Mouse (Mus musculus) T-helper 17 cell (primary cell): ENCODE results near the gene Cluap1.
"Not testable (repeated sequence)": the region's sequence is repeated elsewhere in the genome, so short reads cannot be mapped to it uniquely, and the experiment has no call there.

Experiments used
- in situ Hi-C, 2 experiments: fragments of 300-600 bp; cut with MboI, MseI; formaldehyde crosslinking; loops; 1 replicate in 1 of 2; 2 replicates in 1 of 2; pipeline ENCODE4 v1.15.1; 2025; ENCODE audit warnings: high pct_unique_total_duplicates in 2 of 2

Cluap1 gene

DNA sequence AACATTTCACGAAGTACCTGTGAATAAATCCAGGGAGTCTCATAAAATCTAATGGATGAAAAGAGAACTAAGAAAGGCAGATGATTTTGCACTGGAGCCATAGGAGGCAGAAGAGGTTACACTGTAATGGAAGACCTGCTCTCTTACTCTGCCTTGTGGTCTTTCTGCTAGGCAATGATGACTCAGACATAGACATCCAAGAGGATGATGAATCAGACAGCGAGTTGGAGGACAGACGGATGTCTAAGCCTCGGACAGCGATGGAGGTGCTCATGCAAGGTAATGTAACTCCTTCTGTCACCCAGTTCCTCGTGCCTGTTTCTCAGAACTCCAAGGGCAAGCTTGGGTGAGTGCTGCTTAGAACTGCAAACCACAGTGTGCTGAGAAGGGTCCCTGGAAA is 24.9 kb downstream of the Cluap1 start:
- in situ Hi-C loops, result no loop called here

- in situ Hi-C loops, result no loop called here
Measured at GRCm38 (mm10) chr16:3934091-3934490, 25.5 kb downstream of the Cluap1 start.

DNA sequence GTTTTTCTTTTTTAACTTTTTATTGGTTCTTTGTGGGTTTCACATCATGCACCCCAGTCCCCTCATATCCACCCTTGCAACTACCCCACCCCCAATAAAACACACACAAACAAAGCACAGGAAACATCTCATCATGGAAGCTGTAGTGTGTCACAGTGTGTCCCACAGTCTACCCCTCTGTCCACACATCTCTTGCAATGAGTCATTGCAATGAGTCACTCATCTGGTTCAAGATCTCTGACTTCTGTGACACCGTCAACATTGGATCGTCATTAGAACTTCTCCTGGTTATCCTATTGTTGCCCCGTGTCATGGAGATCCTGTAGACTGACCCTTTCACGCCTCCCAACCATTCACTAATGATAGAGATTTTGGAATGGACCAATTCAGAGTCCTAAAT is 26.1 kb downstream of the Cluap1 start:
- in situ Hi-C loops, result no loop called here

- in situ Hi-C loops, result no loop called here
Measured at GRCm38 (mm10) chr16:3951141-3951540, 42.5 kb downstream of the Cluap1 start.

GRCm38 (mm10) chr16:3956369-3956768 is 47.8 kb downstream of the Cluap1 start:
- in situ Hi-C loops, result no loop called here

GRCm38 (mm10) chr16:3959261-3959660 is 50.7 kb downstream of the Cluap1 start:
- in situ Hi-C loops, result no loop called here

DNA sequence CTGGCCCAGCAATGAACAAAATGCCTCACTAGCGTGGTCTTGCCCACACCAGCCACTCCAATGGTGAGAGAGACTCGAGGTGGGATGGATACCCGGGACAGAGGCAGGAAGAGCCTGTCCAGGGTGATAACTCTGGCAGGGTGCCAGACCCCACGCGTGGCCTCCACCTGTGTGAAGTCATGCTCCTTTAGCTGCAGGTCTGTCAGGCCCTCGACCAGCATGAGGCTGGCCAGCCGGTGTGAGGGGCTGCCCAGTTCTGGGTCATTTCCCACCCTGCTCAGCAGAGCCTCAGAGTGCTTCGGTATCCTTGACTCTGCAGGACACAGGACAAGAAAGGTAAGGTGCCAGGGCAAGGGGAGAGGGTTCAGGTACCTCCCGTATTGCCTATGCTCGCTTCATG is 56.4 kb downstream of the Cluap1 start:
- in situ Hi-C loops, result no loop called here

GRCm38 (mm10) chr16:3965534-3965933 is 56.9 kb downstream of the Cluap1 start:
- in situ Hi-C loops, result no loop called here

- in situ Hi-C loops, result not testable (repeated sequence)
Measured at GRCm38 (mm10) chr16:3974456-3974855, 65.9 kb downstream of the Cluap1 start.

GRCm38 (mm10) chr16:3975658-3976057 is 67.1 kb downstream of the Cluap1 start:
- in situ Hi-C loops, result no loop called here

DNA sequence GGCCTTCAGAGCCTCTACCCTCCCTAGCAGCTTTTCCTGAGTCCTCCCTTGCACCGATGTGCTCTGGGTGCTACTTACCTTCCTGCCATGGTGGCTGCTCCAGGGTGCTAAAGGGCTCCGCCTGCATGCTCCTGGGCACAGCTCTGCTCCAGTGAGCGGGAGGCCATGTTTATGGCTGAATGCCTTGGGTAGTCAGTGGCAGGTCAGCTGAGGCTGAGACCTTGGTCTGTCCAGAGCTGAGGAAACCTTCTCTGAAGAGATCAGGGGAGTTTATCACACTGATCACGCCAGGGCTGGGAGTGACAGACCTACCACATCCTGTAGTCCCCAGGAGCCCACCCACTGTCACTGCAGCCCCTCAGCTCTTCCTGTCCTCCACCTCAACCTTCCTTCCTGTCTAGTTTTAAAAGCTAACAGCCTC is 67.7 kb downstream of the Cluap1 start, which contains the start of gene Nlrc3:
Gene Nlrc3 (minus strand): TSS at position 382 of the 421 bp plus-strand sequence.
- in situ Hi-C loops, result no loop called here

DNA sequence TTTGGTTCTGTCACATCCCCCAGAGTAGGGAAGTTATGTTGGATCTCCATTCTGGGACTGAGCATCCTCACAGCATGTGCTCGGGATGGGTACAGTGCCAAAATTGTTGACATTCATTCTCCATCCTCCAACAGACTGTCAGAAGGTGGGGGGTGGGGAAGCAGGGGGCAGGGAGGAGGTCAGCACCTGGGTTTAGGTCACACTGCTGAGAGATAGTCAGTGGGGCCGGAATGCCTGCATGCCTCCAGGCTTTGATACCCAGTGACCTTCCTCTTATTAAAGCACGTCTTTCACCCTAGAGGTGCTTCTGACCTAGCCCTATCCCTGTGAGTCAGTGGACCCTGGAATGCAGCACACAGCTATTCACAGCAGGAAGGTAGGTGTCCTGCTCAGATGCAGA is 68.1 kb downstream of the Cluap1 start:
- in situ Hi-C loops, result no loop called here

DNA sequence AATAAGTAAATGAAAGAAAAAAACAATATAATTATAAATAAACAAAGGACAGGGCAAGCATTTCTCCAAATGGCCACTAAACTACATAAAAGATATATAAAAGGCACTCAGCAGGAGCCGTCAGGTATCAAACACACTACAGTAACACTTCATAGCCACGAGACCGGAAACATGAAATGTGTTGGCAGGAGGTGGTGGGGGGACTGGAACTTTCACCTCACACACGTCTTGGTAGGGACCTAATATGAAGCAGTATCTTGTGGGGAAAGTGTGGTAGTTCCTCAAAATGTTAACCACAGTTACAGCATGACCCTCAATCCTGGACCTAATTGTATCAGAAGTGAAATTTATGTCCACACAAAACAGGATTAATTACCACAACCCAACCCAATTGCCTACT is 73.6 kb downstream of the Cluap1 start:
- in situ Hi-C loops, result no loop called here

DNA sequence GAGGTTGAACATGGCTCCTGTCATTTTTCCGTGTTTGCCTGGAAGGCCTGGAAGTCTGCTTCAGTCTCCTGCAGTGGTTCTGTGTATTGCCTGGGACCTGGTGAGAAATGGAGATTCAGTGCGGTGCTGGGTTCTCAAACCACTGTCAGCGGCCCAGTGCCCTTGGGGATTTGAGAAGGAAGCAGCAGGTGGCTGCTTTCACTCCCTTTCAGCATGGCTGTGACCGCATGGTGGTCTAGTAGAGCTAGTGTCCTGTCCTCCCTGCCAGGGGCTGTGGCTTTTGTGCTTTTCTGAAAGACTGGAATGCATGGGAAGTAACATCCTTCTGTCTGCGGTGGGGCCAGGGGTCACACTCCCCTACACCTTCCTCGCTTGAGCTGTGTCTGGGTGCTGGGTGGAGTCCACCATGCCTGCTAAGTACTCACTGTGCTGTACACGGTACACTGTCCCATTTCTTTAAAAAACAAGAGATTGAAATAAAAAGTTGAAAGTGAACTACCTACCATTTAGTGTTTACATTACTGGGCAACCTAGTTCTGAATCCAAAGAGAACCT is 74.6 kb downstream of the Cluap1 start:
- in situ Hi-C loops, result no loop called here

GRCm38 (mm10) chr16:3988410-3988809 is 79.8 kb downstream of the Cluap1 start:
- in situ Hi-C loops, result no loop called here
